Mouse (Mus musculus) kidney, adult 11 months (tissue): ENCODE data around the gene Zfand2a.

Source experiments
- DNase-seq: peaks from one replicate; pipeline ENCODE4 v3.0.0; 2022

Gene Zfand2a

GRCm38 (mm10) chr5:139427989-139428388 lies 56.4 kb downstream of the Zfand2a start:
- DNase-seq, result no peak

- no peak for DNase-seq
Observed at GRCm38 (mm10) chr5:139427001-139427400, 57.3 kb downstream of the Zfand2a start.

- DNase-seq, result no peak
Observed at GRCm38 (mm10) chr5:139425198-139425597, 59.2 kb downstream of the Zfand2a start.

- DNase-seq, result no peak
Observed at GRCm38 (mm10) chr5:139423026-139423865, 61.1 kb downstream of the Zfand2a start, which contains the start of gene Gper1. Gene Gper1 (plus strand): TSS chr5:139423151.
